Mouse (Mus musculus) bone marrow macrophage, adult 2 months (primary cell): ENCODE results near the gene Gm28051. TPM values are rescaled to one million over a fixed set of nuclear protein-coding genes. Genes with fewer than 3 reads are reported as not detected.

Experiments
- H3K27ac ChIP-seq: 2 replicates; pipeline ENCODE4 v1.5.1; 2012; ENCODE audit warnings: low read depth, low read length; ENCODE audit not compliant: insufficient read depth
- H3K4me1 ChIP-seq: 2 replicates; pipeline ENCODE4 v1.6.1; 2012; ENCODE audit warnings: low read length; ENCODE audit not compliant: control insufficient read depth, insufficient read depth
- H3K4me3 ChIP-seq: 2 replicates; pipeline ENCODE4 v1.5.1; 2012; ENCODE audit warnings: mild to moderate bottlenecking, low read length, moderate library complexity; ENCODE audit not compliant: insufficient read depth
- CTCF ChIP-seq: IDR thresholded peaks from 2 replicates; pipeline ENCODE4 v1.5.1; 2012; ENCODE audit warnings: low read depth, mild to moderate bottlenecking, low read length, moderate library complexity
- POLR2A ChIP-seq: IDR thresholded peaks from 2 replicates; pipeline ENCODE4 v1.6.1; 2012; ENCODE audit warnings: mild to moderate bottlenecking, low read depth, low read length, borderline replicate concordance
- polyA plus RNA-seq: library from polyadenylated mRNA; stranded (reverse); fragments of >200 nt; gene quantifications from 2 replicates; pipeline ENCODE4 v1.2.4, GENCODE M21; 2012; ENCODE audit not compliant: missing spikeins, insufficient read depth, insufficient read length

Gm28051 gene
- polyA plus RNA-seq, 1 experiment: not detected

DNA sequence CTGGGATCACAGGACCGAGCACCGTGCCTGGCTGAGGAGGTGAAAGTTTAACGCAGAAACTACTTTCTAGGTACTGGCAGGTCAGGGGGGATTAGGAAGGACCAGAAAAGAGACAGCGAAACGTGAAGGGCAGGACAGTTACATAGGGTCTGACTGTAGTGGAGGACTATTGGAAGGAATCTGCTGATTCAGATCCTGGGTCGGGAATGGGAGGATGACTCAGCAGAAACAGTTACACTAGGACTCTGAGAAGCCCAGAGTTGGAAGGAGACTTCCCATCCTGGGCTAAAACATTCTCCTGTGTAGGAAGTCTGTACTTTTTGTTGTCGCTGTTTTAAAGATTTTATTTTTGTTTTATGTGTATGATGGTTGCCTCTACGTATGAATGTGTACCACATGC is 14.0 kb upstream of the Gm28051 start:
- Histone ChIP-seq H3K27ac (no peak overlapping the region), H3K4me3 (no peak overlapping the region), H3K4me1 (no peaks in the 10 kb centered on the region)
- TF ChIP-seq POLR2A (no peak), CTCF (no peak)

DNA sequence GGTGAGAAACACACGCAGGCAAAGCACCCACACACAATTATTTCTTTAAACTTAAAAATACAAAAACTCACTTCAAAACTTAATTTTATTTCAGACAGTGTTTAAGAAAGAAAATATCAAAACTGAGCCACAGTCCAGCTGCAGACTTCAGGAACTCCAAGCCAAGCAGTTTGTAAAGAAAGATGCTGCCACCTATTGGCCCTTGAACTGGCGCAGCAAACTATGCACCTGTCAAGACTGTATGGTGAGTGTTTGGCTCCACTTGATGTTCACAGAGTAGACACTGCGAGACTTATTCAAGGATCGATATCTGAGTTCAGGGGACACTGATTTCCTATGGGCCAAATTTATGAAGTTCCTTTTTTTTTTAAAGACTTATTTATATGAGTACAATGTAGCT is 11.4 kb upstream of the Gm28051 start:
- no peak overlapping the region for H3K4me3 ChIP-seq
- no peak for TF ChIP-seq CTCF
- TF ChIP-seq POLR2A: no peak
- H3K27ac ChIP-seq: no peak overlapping the region
- no peaks in the 10 kb centered on the region for H3K4me1 ChIP-seq

DNA sequence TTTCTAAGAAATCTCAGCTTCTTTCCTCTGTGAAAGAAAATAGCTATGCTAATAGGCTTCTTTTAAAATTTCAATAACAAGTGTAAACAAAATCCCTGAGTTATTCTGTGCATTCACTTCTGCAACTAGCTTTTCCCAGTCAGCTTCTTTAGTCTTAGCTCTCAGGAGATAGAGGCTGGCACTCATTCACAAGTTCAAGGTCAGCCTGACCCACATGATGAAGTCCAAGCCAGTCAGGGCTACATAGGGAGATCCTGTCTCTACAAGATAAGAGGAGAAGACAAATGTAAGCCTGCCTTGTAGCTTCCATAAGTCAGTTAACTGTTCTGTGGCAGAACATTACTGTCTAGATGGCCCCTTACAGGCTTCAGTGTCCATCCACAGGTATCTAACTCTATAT is 6.1 kb upstream of the Gm28051 start:
- H3K27ac ChIP-seq: no peak overlapping the region
- H3K4me1 ChIP-seq: peaks cover 7% of the 10 kb centered on the region
- no peak overlapping the region for H3K4me3 ChIP-seq
- TF ChIP-seq POLR2A (no peak), CTCF (no peak)

DNA sequence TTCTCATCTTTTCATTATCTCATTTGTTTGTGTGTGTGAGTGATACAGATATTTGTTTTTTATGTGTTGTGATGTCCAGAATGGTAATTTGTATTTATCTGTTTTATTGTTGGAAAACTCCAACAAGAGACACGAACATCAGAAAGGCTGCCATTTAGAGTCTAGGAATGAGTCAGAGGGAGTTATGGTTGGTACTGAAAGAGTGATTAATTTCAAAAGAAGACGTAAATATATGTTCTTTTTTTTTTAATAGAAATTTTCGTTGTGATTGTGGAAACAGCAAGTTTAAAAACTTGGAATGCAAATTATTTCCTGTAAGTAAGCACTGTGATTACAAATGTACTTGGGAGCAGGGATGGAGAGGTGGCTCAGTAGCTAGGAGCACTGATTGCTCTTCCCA is 4.1 kb upstream of the Gm28051 start:
- H3K4me1 ChIP-seq: peaks cover 7% of the 10 kb centered on the region
- TF ChIP-seq POLR2A (no peak), CTCF (no peak)
- H3K27ac ChIP-seq: no peak overlapping the region
- no peak overlapping the region for H3K4me3 ChIP-seq

DNA sequence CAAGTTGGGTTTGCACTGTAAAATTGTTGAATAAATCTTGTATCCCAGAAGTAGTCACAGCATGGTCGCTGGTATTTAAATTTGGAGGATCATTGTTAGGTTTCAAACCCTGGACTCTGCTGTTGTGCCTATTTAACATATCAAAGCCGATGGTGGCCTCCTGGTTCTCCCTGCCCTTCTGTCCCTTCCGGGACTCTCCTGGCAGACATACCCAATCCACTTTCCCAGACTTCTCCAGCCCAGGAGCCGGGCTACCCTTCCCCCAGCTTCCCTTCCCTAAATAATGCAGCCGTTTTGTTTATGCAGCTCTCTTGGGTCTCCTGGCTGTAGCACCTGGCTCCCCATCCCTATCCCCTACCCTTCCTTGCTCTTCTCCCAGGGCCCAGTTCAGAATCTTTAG is 1.4 kb upstream of the Gm28051 start:
- H3K27ac ChIP-seq: no peak overlapping the region
- H3K4me3 ChIP-seq: peak overlapping the region; percentile 90
- TF ChIP-seq CTCF (no peak), POLR2A (no peak)
- peaks cover 7% of the 10 kb centered on the region for H3K4me1 ChIP-seq

DNA sequence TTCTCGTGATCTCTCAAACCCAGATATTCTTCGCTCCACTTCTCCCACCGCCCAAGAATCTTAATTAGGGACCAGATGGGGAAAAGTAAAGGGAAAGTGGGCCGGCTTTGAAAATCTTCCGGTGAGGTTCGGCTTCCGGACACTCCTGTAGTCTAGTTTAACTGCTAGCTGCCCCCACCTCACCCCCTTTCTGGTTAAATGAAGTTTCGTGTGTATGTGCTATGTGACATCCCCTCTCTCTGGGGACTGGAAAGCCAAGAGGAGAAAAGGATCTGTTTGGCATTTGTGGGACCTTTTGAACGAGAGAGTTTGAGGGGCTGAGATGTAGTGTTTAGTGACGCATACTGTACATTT is 815 bp upstream of the Gm28051 start, which contains the start of gene Gm20604:
Gene Gm20604 (minus strand): TSS at position 270 of the 354 bp plus-strand sequence.
- peaks cover 7% of the 10 kb centered on the region for H3K4me1 ChIP-seq
- peak within 1 kb of the TSS; percentile 93 for H3K4me3 ChIP-seq
- no peak for TF ChIP-seq CTCF
- TF ChIP-seq POLR2A: no peak

DNA sequence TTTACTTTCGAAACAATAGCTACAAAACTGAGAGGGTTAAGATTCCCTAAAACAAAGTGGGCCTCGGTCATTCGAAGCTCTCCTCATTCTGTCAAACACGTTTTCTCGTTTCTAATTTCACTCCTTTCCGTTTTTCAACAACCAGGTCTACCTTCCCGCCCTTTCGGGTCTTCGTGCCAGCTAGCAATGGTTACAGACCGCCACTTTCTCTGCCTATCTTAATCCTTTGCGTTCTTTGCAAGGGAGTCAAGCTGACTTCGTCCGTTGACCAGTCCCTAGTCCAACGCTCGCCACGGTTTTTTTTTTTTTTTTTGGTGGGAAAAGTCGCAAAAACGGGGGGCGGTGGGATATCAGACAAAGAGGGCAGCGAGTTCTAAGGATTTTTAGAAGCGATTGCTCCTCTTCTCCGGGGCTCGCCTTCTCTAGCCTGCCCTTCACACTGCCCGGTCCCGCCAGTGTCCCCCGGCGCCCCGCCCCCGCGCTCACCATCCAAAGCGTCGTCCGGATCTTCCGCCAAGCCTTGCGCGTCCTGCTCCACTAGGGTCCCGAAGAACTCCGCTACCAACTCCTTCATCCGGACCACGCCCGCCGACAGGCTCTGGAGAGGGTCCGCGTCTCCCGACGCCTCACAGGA is 393 bp downstream of the Gm28051 start:
- peaks cover 7% of the 10 kb centered on the region for H3K4me1 ChIP-seq
- TF ChIP-seq POLR2A: 0 out of 2 replicates have a peak, but pooled peaks have one; percentile 25
- TF ChIP-seq CTCF: no peak

More for the DNA sequence above, 815 bp upstream of the Gm28051 start, which contains the start of gene Gm20604:
- peak within 1 kb of the TSS; percentile 73 for H3K27ac ChIP-seq

DNA sequence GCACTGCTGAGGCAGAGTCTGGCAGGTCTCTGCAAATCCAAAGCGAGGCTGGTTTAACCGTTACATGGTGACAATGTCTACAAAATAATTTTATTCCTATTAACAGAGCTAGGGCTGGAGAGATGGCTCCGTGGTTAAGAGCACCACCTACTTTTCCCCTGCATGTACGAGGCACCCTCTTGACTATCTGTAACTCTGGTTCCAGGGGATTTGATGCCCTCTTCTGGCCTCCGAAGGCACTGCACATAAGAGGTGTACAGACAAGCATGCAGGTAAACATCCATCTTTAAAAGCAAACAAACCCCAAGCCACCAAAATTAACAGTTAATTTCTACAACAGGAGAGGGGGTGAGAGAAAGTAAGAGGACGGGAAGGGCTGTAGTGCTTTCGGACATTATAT is 1.3 kb downstream of the Gm28051 start:
- H3K4me1 ChIP-seq: peaks cover 7% of the 10 kb centered on the region
- peak overlapping the region; percentile 93 for H3K4me3 ChIP-seq
- H3K27ac ChIP-seq: no peak overlapping the region
- TF ChIP-seq POLR2A: no peak
- peak; percentile 8; the same call in 1 of the 2 replicates for TF ChIP-seq CTCF

More for the DNA sequence above, 393 bp downstream of the Gm28051 start:
- H3K27ac ChIP-seq: peak overlapping the region; percentile 73
- H3K4me3 ChIP-seq: peak overlapping the region; percentile 93

DNA sequence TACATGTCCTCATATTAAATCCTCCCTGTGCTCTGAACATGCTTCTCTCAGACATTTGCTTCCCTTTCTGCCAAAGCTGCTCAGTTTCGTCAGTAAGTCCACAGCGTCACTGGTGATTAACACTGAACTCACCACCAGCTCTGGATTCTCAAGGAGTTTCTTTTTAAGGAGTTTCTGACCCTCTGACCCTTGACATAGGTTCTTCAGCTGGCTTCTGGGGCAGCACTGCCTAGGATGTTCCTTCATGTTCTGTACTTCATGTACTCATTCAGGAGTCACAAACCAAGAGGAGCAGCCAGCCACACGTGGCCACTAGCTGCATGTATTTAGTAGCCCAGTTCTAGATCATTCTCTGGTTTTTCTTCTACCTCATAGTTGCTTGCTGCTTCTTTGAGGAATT is 9.3 kb downstream of the Gm28051 start:
- Histone ChIP-seq H3K4me1 (peaks cover 30% of the 10 kb centered on the region), H3K27ac (peak overlapping the region; percentile 87), H3K4me3 (no peak overlapping the region)
- TF ChIP-seq POLR2A: no peak
- TF ChIP-seq CTCF: no peak

DNA sequence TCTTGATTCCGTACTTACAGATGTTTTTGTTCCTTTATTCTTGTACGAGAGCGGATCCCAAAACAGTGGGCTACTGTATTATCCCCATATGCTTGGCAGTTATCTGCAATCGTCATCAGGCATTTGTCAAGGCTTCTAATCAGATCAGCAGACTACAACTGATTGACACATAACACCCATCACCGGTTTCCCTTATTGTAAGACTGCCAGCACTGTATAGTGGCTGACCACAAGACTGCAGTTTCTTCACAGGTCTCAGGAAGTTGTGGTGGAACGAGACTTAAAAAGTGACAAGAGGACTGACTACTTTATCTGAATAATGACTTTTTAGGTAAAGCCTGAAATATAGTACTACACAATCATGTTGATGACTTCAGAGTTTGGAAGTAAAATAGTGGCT is 12.7 kb downstream of the Gm28051 start:
- Histone ChIP-seq H3K4me3 (peak overlapping the region; percentile 73), H3K4me1 (peaks cover 34% of the 10 kb centered on the region), H3K27ac (peak overlapping the region; percentile 79)
- TF ChIP-seq POLR2A (no peak), CTCF (no peak)
